Mouse (Mus musculus): ENCODE measurements around the gene Rasgrp3.
"Not testable (repeated sequence)": the region's sequence is repeated elsewhere in the genome, so short reads cannot be mapped to it uniquely, and the experiment has no call there.

Rasgrp3 gene

GRCm38 (mm10) chr17:75461771-75462170 is 26.1 kb downstream of the Rasgrp3 start:
- no peak for DNase-seq (ENCODE audit: low read depth, low spot score)

GRCm38 (mm10) chr17:75463223-75463622 is 27.5 kb downstream of the Rasgrp3 start:
- not testable (repeated sequence) for DNase-seq (ENCODE audit: low read depth, low spot score)

- DNase-seq (ENCODE audit: low read depth, low spot score): no peak
These were observed 27.9 kb downstream of the Rasgrp3 start for GRCm38 (mm10) chr17:75463645-75464044.

GRCm38 (mm10) chr17:75464331-75464982 is 28.8 kb downstream of the Rasgrp3 start:
- DNase-seq (ENCODE audit: low read depth, low spot score): no peak

- DNase-seq (ENCODE audit: low read depth, low spot score): peak; percentile 97
These were observed 29.4 kb downstream of the Rasgrp3 start for GRCm38 (mm10) chr17:75464983-75465634.

GRCm38 (mm10) chr17:75465635-75465997 is 29.9 kb downstream of the Rasgrp3 start:
- DNase-seq (ENCODE audit: low read depth, low spot score): no peak

GRCm38 (mm10) chr17:75466948-75467347 is 31.3 kb downstream of the Rasgrp3 start:
- no peak for DNase-seq (ENCODE audit: low read depth, low spot score)

- DNase-seq (ENCODE audit: low read depth, low spot score): no peak
These were observed 31.8 kb downstream of the Rasgrp3 start for GRCm38 (mm10) chr17:75467526-75467925.

GRCm38 (mm10) chr17:75468479-75469114 is 32.9 kb downstream of the Rasgrp3 start:
- DNase-seq (ENCODE audit: low read depth, low spot score): no peak

GRCm38 (mm10) chr17:75470325-75470724 is 34.6 kb downstream of the Rasgrp3 start:
- DNase-seq (ENCODE audit: low read depth, low spot score): no peak

- no peak for DNase-seq (ENCODE audit: low read depth, low spot score)
These were observed 35.4 kb downstream of the Rasgrp3 start for GRCm38 (mm10) chr17:75470885-75471610.

- DNase-seq (ENCODE audit: low read depth, low spot score): no peak
These were observed 36.1 kb downstream of the Rasgrp3 start for GRCm38 (mm10) chr17:75471644-75472253.

- peak; percentile 38 for DNase-seq (ENCODE audit: low read depth, low spot score)
These were observed 36.7 kb downstream of the Rasgrp3 start for GRCm38 (mm10) chr17:75472379-75472778.

- no peak for DNase-seq (ENCODE audit: low read depth, low spot score)
These were observed 40.3 kb downstream of the Rasgrp3 start for GRCm38 (mm10) chr17:75475985-75476384.

- no peak for DNase-seq (ENCODE audit: low read depth, low spot score)
These were observed 41.2 kb downstream of the Rasgrp3 start for GRCm38 (mm10) chr17:75476736-75477416.

GRCm38 (mm10) chr17:75477655-75478054 is 42.0 kb downstream of the Rasgrp3 start:
- DNase-seq (ENCODE audit: low read depth, low spot score): no peak

- DNase-seq (ENCODE audit: low read depth, low spot score): no peak
These were observed 43.1 kb downstream of the Rasgrp3 start for GRCm38 (mm10) chr17:75478836-75479235.

GRCm38 (mm10) chr17:75479663-75480062 is 44.0 kb downstream of the Rasgrp3 start:
- DNase-seq (ENCODE audit: low read depth, low spot score): no peak

- DNase-seq (ENCODE audit: low read depth, low spot score): no peak
These were observed 44.7 kb downstream of the Rasgrp3 start for GRCm38 (mm10) chr17:75480379-75480778.

- no peak for DNase-seq (ENCODE audit: low read depth, low spot score)
These were observed 50.5 kb downstream of the Rasgrp3 start for GRCm38 (mm10) chr17:75486205-75486604.

GRCm38 (mm10) chr17:75495213-75495612 is 59.5 kb downstream of the Rasgrp3 start:
- DNase-seq (ENCODE audit: low read depth, low spot score): no peak

Data from skeletal muscle tissue, adult 2 months (tissue).